Mouse (Mus musculus): ENCODE measurements around the gene Pdx1. TPM values are rescaled to one million over a fixed set of nuclear protein-coding genes. Genes with fewer than 3 reads are reported as not detected.

The Pdx1 gene
- total and polyA plus RNA-seq, 3 experiments: not detected

GRCm38 (mm10) chr5:147302141-147302540, 32.4 kb downstream of the Pdx1 start:
- TF ChIP-seq IRF4 (IDR thresholded peaks at IDR 0.05; ENCODE audit: low read depth, low read length): no peak
- no peak for TF ChIP-seq ZMIZ1 (IDR thresholded peaks at IDR 0.05; ENCODE audit: low read depth, low read length)
- no peak for TF ChIP-seq SMC3 (IDR thresholded peaks at IDR 0.05; ENCODE audit: low read depth, low read length)
- no peak for TF ChIP-seq ZKSCAN1 (IDR thresholded peaks at IDR 0.05; ENCODE audit: borderline replicate concordance, low read depth, low read length)
- no peak for TF ChIP-seq BHLHE40 (IDR thresholded peaks at IDR 0.05; ENCODE audit: low read depth, low read length)
- in situ Hi-C loops (cut with MboI; ENCODE audit: low pct_ligation_motif_present, low pct_unique_long_range_greater_than_20kb, low sequenced_read_pairs): loop anchor here (25.0 kb wide), 1 partner anchor 615 kb away; no protein-coding TSS in a partner anchor
- dilution Hi-C loops (cut with MboI; ENCODE audit: extremely low pct_ligation_motif_present, extremely low pct_unique_long_range_greater_than_20kb, low sequenced_read_pairs): no loop called here

GRCm38 (mm10) chr5:147302746-147303400, 33.1 kb downstream of the Pdx1 start:
- TF ChIP-seq CHD2 (IDR thresholded peaks at IDR 0.05; ENCODE audit: low read length): peak; percentile 96
- no peak for TF ChIP-seq UBTF (IDR thresholded peaks at IDR 0.05; ENCODE audit: low read depth, low read length)
- no peaks in the 10 kb centered on the region for H3K79me2 ChIP-seq (replicated peaks; ENCODE audit: control insufficient read depth, extremely low read depth, insufficient read depth, poor library complexity, severe bottlenecking)
- DNase-seq (ENCODE audit: extremely low read depth): no peak
- H3K9ac ChIP-seq (ENCODE audit: insufficient read depth, low read depth): no peak overlapping the region
- H3K36me3 ChIP-seq (replicated peaks in 1 of 2; ENCODE audit: control insufficient read depth in 1 of 2, insufficient read depth in 1 of 2, low read length in 1 of 2): no peaks in the 10 kb centered on the region
- no peak overlapping the region for H3K4me2 ChIP-seq (ENCODE audit: insufficient read depth, low read depth, poor library complexity, severe bottlenecking)
- in situ Hi-C loops (cut with MboI; ENCODE audit: low pct_ligation_motif_present, low pct_unique_long_range_greater_than_20kb, low sequenced_read_pairs) (loop anchor here (25.0 kb wide), 1 partner anchor 616 kb away; no protein-coding TSS in a partner anchor), dilution Hi-C loops (cut with MboI; ENCODE audit: extremely low pct_ligation_motif_present, extremely low pct_unique_long_range_greater_than_20kb, low sequenced_read_pairs) (no loop called here)
- peaks cover 0 to 10% of the 10 kb centered on the region in 2 experiments; a peak in 2 of 4 replicates for H3K4me1 ChIP-seq (ENCODE audit: control insufficient read depth in 1 of 2, insufficient read depth in 2 of 2)
- no peak overlapping the region for H3K4me3 ChIP-seq (replicated peaks in 1 of 3; ENCODE audit: low read depth in 2 of 3, low read length in 2 of 3, poor library complexity in 1 of 3)
- peaks cover 16% of the 10 kb centered on the region for H3K9me3 ChIP-seq (replicated peaks; ENCODE audit: low read length)
- no peak overlapping the region for H3K27ac ChIP-seq (ENCODE audit: insufficient read depth, low read depth)
- peaks cover 61% of the 10 kb centered on the region for H3K27me3 ChIP-seq (replicated peaks)

More at GRCm38 (mm10) chr5:147302141-147302540, 32.4 kb downstream of the Pdx1 start:
- H3K9me3 ChIP-seq (replicated peaks; ENCODE audit: low read length): peaks cover 15% of the 10 kb centered on the region
- no peak overlapping the region for H3K4me2 ChIP-seq (ENCODE audit: insufficient read depth, low read depth, poor library complexity, severe bottlenecking)
- DNase-seq (ENCODE audit: extremely low read depth): no peak
- H3K4me1 ChIP-seq (ENCODE audit: control insufficient read depth in 1 of 2, insufficient read depth in 2 of 2): peaks cover 0 to 10% of the 10 kb centered on the region in 2 experiments; a peak in 2 of 4 replicates
- no peak overlapping the region for H3K27ac ChIP-seq (ENCODE audit: insufficient read depth, low read depth)
- no peak overlapping the region for H3K4me3 ChIP-seq (replicated peaks in 1 of 3; ENCODE audit: low read depth in 2 of 3, low read length in 2 of 3, poor library complexity in 1 of 3)
- H3K79me2 ChIP-seq (replicated peaks; ENCODE audit: control insufficient read depth, extremely low read depth, insufficient read depth, poor library complexity, severe bottlenecking): no peaks in the 10 kb centered on the region
- no peaks in the 10 kb centered on the region for H3K36me3 ChIP-seq (replicated peaks in 1 of 2; ENCODE audit: control insufficient read depth in 1 of 2, insufficient read depth in 1 of 2, low read length in 1 of 2)
- no peak overlapping the region for H3K9ac ChIP-seq (ENCODE audit: insufficient read depth, low read depth)
- H3K27me3 ChIP-seq (replicated peaks): peaks cover 68% of the 10 kb centered on the region

DNA sequence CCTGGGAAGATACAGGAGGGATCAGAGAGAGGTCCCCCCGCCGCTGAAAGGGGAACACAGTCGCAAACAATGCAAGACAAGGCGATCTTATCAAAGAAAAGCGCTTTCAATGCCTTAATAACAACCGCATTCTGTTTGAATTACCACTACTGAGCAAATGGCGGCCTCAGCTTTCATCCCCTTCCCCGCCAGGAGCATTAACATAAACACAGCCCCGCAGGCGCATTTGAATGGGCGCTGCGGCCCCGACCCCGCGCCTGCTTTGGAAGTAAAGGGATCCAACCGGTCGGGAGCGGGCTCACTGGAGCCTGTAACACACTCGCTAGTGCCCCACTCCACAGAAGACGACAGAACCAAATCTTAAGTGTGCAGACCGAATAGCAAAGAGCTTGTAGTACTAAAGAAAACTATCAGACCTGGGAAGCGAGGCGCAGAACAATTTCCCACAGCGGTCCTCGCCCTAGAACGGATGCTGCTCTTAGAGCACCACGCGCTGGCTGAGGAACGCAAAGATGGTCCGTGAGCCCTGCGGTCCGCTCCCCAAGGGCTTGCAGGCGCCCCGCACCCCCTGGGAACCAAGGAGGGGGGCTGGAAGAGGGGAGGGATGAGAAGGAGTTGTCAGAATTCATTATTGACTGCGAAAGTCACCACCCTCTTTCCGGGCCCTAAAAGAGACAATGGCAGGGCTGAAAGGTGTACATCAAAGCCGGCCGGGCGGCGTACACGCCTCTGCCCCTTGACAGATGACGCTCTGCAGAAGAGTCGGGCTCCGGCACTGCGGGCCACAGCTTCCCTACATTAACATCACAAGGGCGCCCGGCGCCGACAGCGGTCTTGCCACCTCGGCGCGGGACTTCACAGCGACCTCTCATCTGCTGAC, 34.8 kb downstream of the Pdx1 start:
- H3K4me2 ChIP-seq (ENCODE audit: insufficient read depth, low read depth, poor library complexity, severe bottlenecking): no peak overlapping the region
- DNase-seq (ENCODE audit: extremely low read depth): no peak
- in situ Hi-C loops (cut with MboI; ENCODE audit: low pct_ligation_motif_present, low pct_unique_long_range_greater_than_20kb, low sequenced_read_pairs): loop anchor here (25.0 kb wide), 1 partner anchor 617 kb away; no protein-coding TSS in a partner anchor
- dilution Hi-C loops (cut with MboI; ENCODE audit: extremely low pct_ligation_motif_present, extremely low pct_unique_long_range_greater_than_20kb, low sequenced_read_pairs): no loop called here
- H3K9me3 ChIP-seq (replicated peaks; ENCODE audit: low read length): peaks cover 16% of the 10 kb centered on the region
- no peak overlapping the region for H3K9ac ChIP-seq (ENCODE audit: insufficient read depth, low read depth)
- H3K27me3 ChIP-seq (replicated peaks): peaks cover 56% of the 10 kb centered on the region
- no peak overlapping the region for H3K27ac ChIP-seq (ENCODE audit: insufficient read depth, low read depth)
- TF ChIP-seq TCF12 (IDR thresholded peaks at IDR 0.05; ENCODE audit: low read depth, low read length) (no peak), MYC (IDR thresholded peaks at IDR 0.05; ENCODE audit: low read depth, low read length) (no peak)
- peaks cover 0 to 6% of the 10 kb centered on the region in 2 experiments; a peak in 2 of 4 replicates for H3K4me1 ChIP-seq (ENCODE audit: control insufficient read depth in 1 of 2, insufficient read depth in 2 of 2)
- no peak overlapping the region for H3K4me3 ChIP-seq (replicated peaks in 1 of 3; ENCODE audit: low read depth in 2 of 3, low read length in 2 of 3, poor library complexity in 1 of 3)
- H3K36me3 ChIP-seq (replicated peaks in 1 of 2; ENCODE audit: control insufficient read depth in 1 of 2, insufficient read depth in 1 of 2, low read length in 1 of 2): no peaks in the 10 kb centered on the region
- H3K79me2 ChIP-seq (replicated peaks; ENCODE audit: control insufficient read depth, extremely low read depth, insufficient read depth, poor library complexity, severe bottlenecking): no peaks in the 10 kb centered on the region
